In the genomic region with DNA sequence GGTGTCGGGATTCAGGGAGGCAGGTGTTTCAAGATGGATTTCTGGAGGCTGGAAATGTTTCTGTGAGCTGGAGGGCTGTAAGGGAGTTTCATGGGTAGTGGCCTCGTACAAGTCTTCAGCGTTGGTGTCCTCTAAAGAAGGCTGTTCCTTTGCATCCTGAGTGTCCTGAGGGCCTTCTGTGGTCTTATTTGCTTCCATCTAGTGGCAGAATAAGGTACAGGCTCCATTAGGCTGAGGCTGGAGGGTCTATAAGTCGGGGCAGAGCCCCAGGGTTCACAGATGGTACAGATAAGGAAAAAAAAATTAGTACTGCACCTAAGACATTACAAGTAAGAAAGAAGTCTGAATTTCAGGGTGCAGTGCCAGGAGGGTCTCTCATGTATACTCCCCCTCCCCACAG, we compare ENCODE assay signal across 12 mouse cellular contexts. TPM values are rescaled to one million over a fixed set of nuclear protein-coding genes. Genes with fewer than 3 reads are reported as not detected.
DNase-seq lines count a peak whose midpoint lies in the region; ATAC-seq and TF ChIP-seq lines count a peak whose summit lies in the region.
"Had no signal": no experiment of that assay in that cellular context is flagged by ENCODE, and none has a peak within 500 bp of the region (broad histone marks: within the 10 kb centered on the region; RNA-seq: fewer than 3 reads in every experiment).

No protein-coding gene starts in this region.

- no peak overlapping the region for H3K9ac ChIP-seq in midbrain, embryonic 11.5 days (ENCODE audit: low read length)
- H3K9ac ChIP-seq in kidney, embryonic 15.5 days, result no peak overlapping the region
- H3K9ac ChIP-seq: limb, embryonic 15.5 days had no signal

- intact Hi-C loops in gastrocnemius, adult 2 months (cut with DNase I), result loop anchor here (5.0 kb wide), 1 partner anchor 89 kb away; a partner anchor contains a TSS
- intact Hi-C loops in gastrocnemius, postnatal 36 days (cut with DNase I), result loop anchor here (2.0 kb wide), 1 partner anchor 34 kb away; no protein-coding TSS in a partner anchor

- no peaks in the 10 kb centered on the region for H3K36me3 ChIP-seq in midbrain, embryonic 10.5 days
- no peaks in the 10 kb centered on the region for H3K36me3 ChIP-seq in midbrain, embryonic 11.5 days (ENCODE audit: control insufficient read depth, insufficient read depth, low read length)
- H3K36me3 ChIP-seq in kidney, embryonic 15.5 days, result no peaks in the 10 kb centered on the region
- H3K36me3 ChIP-seq: limb, embryonic 15.5 days had no signal

- H3K9me3 ChIP-seq in midbrain, embryonic 10.5 days (replicated peaks), result no peaks in the 10 kb centered on the region
- no peaks in the 10 kb centered on the region for H3K9me3 ChIP-seq in midbrain, embryonic 11.5 days (ENCODE audit: control insufficient read depth, low read length)
- H3K9me3 ChIP-seq in kidney, embryonic 15.5 days (replicated peaks), result no peaks in the 10 kb centered on the region
- H3K9me3 ChIP-seq: limb, embryonic 15.5 days had no signal

- no peak for ATAC-seq in midbrain, embryonic 11.5 days (ENCODE audit: low FRiP score)
- ATAC-seq in kidney, embryonic 15.5 days (replicated peaks; ENCODE audit: low FRiP score), result no peak
- ATAC-seq: intestine, embryonic 16.5 days had no signal

- H3K4me2 ChIP-seq in midbrain, embryonic 11.5 days, result no peak overlapping the region
- no peak overlapping the region for H3K4me2 ChIP-seq in kidney, embryonic 15.5 days
- H3K4me2 ChIP-seq: limb, embryonic 15.5 days had no signal

- H3K4me3 ChIP-seq in gastrocnemius, adult 2 months, result no peak overlapping the region
- H3K4me3 ChIP-seq in midbrain, embryonic 10.5 days, result no peak overlapping the region
- no peak overlapping the region for H3K4me3 ChIP-seq in midbrain, embryonic 11.5 days (ENCODE audit: low read depth, low read length)
- no peak overlapping the region for H3K4me3 ChIP-seq in kidney, embryonic 15.5 days (replicated peaks)
- H3K4me3 ChIP-seq: limb, embryonic 15.5 days; myocyte had no signal

- WGBS in midbrain, embryonic 10.5 days, result 31% methylated on average over 4 of the region's 4 CpGs
- WGBS in midbrain, embryonic 11.5 days, result 21% methylated on average over 4 of the region's 4 CpGs
- 24% methylated on average over 4 of the region's 4 CpGs for WGBS in kidney, embryonic 15.5 days

- TF ChIP-seq CTCF in gastrocnemius, adult 2 months (IDR thresholded peaks at IDR 0.05), result peak; percentile 59

- peaks cover 79% of the 10 kb centered on the region for H3K27me3 ChIP-seq in midbrain, embryonic 10.5 days (ENCODE audit: low read depth, poor library complexity, severe bottlenecking)
- peaks cover 9% of the 10 kb centered on the region; the same call in 1 of the 2 replicates for H3K27me3 ChIP-seq in midbrain, embryonic 11.5 days (ENCODE audit: control insufficient read depth, insufficient read depth, low read length)
- H3K27me3 ChIP-seq in kidney, embryonic 15.5 days, result peaks cover 50% of the 10 kb centered on the region

- H3K4me1 ChIP-seq in midbrain, embryonic 10.5 days, result peaks cover 32% of the 10 kb centered on the region
- H3K4me1 ChIP-seq in midbrain, embryonic 11.5 days (ENCODE audit: control insufficient read depth, insufficient read depth, low read length), result no peaks in the 10 kb centered on the region; the same call in 1 of the 2 replicates
- peaks cover 17% of the 10 kb centered on the region for H3K4me1 ChIP-seq in kidney, embryonic 15.5 days

- no peak overlapping the region for H3K27ac ChIP-seq in gastrocnemius, adult 2 months
- H3K27ac ChIP-seq in midbrain, embryonic 10.5 days (replicated peaks), result no peak overlapping the region
- H3K27ac ChIP-seq in midbrain, embryonic 11.5 days (ENCODE audit: low read depth, low read length), result no peak overlapping the region
- no peak overlapping the region for H3K27ac ChIP-seq in kidney, embryonic 15.5 days
- H3K27ac ChIP-seq: limb, embryonic 15.5 days had no signal

- DNase-seq in gastrocnemius, adult 2 months, result no peak
- DNase-seq in gastrocnemius, postnatal 36 days, result no peak
- DNase-seq in midbrain, embryonic 10.5 days (ENCODE audit: low spot score), result peak; percentile 17
- DNase-seq in midbrain, embryonic 11.5 days (ENCODE audit: low spot score, missing footprints), result no peak
- peak; percentile 46 for DNase-seq in ZHBTc4 (ENCODE audit: low read depth, low spot score)
- peak; percentile 68 for DNase-seq in retina, embryonic 14.5 days (ENCODE audit: low spot score)
- no peak for DNase-seq in adrenal gland, adult 8-10 months

RNA-seq across cellular contexts. Expression of a gene that starts 2.4 kb away (rescaled TPM):
- 10 to 100 TPM in 1 of 2 experiments, 1 to 10 TPM in 1; 8.4 to 14.9 TPM for total RNA-seq in gastrocnemius, adult 2 months (2021)
- 1 to 10 TPM; 8.9 to 9.7 TPM for total RNA-seq in gastrocnemius, postnatal 36 days (2021)
- polyA plus RNA-seq in midbrain, embryonic 10.5 days (2016; fragmentation: Nextera tagmentation; extraction: Ambion mirVana), result 4.6 and 7.2 TPM in 2 replicates
- 4.4 and 4.5 TPM in 2 replicates for polyA plus RNA-seq in midbrain, embryonic 11.5 days (2014; fragmentation: Nextera tagmentation; extraction: Ambion mirVana)
- polyA plus RNA-seq in kidney, embryonic 15.5 days (2015; fragmentation: Nextera tagmentation; extraction: Ambion mirVana), result 2.7 and 3.6 TPM in 2 replicates
- total RNA-seq in adrenal gland, adult 8-10 months (2022), result 10 to 100 TPM in 2 of 4 experiments, 1 to 10 TPM in 2; 6.0 to 10.9 (median 8.3) TPM

RNA-seq across cellular contexts. Expression of a gene that starts 2.5 kb away (rescaled TPM):
- under 1 TPM; 0.08 to 0.15 TPM for total RNA-seq in gastrocnemius, adult 2 months (2021)
- total RNA-seq in gastrocnemius, postnatal 36 days (2021), result under 1 TPM; 0.17 to 0.18 TPM
- polyA plus RNA-seq in midbrain, embryonic 10.5 days (2016; fragmentation: Nextera tagmentation; extraction: Ambion mirVana), result 1.6 and 2.1 TPM in 2 replicates
- polyA plus RNA-seq in midbrain, embryonic 11.5 days (2014; fragmentation: Nextera tagmentation; extraction: Ambion mirVana), result 2.4 and 2.5 TPM in 2 replicates
- polyA plus RNA-seq in kidney, embryonic 15.5 days (2015; fragmentation: Nextera tagmentation; extraction: Ambion mirVana), result 2.7 and 3.3 TPM in 2 replicates
- total RNA-seq in adrenal gland, adult 8-10 months (2022), result under 1 TPM; 0.14 to 0.67 (median 0.41) TPM

RNA-seq across cellular contexts. Expression of a gene that starts 10.1 kb away (rescaled TPM):
- 10 to 100 TPM; 35.8 to 47.9 TPM for total RNA-seq in gastrocnemius, adult 2 months (2021)
- 10 to 100 TPM; 35.3 to 38.4 TPM for total RNA-seq in gastrocnemius, postnatal 36 days (2021)
- polyA plus RNA-seq in midbrain, embryonic 10.5 days (2016; fragmentation: Nextera tagmentation; extraction: Ambion mirVana), result 75.5 and 79.3 TPM in 2 replicates
- polyA plus RNA-seq in midbrain, embryonic 11.5 days (2014; fragmentation: Nextera tagmentation; extraction: Ambion mirVana), result 70.0 and 72.9 TPM in 2 replicates
- 115 and 129 TPM in 2 replicates for polyA plus RNA-seq in kidney, embryonic 15.5 days (2015; fragmentation: Nextera tagmentation; extraction: Ambion mirVana)
- total RNA-seq in adrenal gland, adult 8-10 months (2022), result 100 to 1,000 TPM in 1 of 4 experiments, 10 to 100 TPM in 3; 80.8 to 112 (median 97.8) TPM

RNA-seq across cellular contexts. Expression of a gene that starts 13.0 kb away (rescaled TPM):
- under 1 TPM in 1 of 2 experiments, not detected in 1; 0.31 TPM for total RNA-seq in gastrocnemius, adult 2 months (2021)
- not detected for total RNA-seq in gastrocnemius, postnatal 36 days (2021)
- 3.0 and 4.3 TPM in 2 replicates for polyA plus RNA-seq in midbrain, embryonic 10.5 days (2016; fragmentation: Nextera tagmentation; extraction: Ambion mirVana)
- polyA plus RNA-seq in midbrain, embryonic 11.5 days (2014; fragmentation: Nextera tagmentation; extraction: Ambion mirVana), result 2.9 and 3.4 TPM in 2 replicates
- 1.4 and 1.7 TPM in 2 replicates for polyA plus RNA-seq in kidney, embryonic 15.5 days (2015; fragmentation: Nextera tagmentation; extraction: Ambion mirVana)
- 1 to 10 TPM in 3 of 4 experiments, under 1 TPM in 1; 0.58 to 2.3 (median 1.4) TPM for total RNA-seq in adrenal gland, adult 8-10 months (2022)
- total RNA-seq: gastrocnemius, adult 18-20 months had no signal

RNA-seq across cellular contexts. Expression of a gene that starts 34.2 kb away (rescaled TPM):
- not detected for total RNA-seq in gastrocnemius, adult 2 months (2021)
- total RNA-seq in gastrocnemius, postnatal 36 days (2021), result not detected
- not detected in 2 replicates for polyA plus RNA-seq in midbrain, embryonic 10.5 days (2016; fragmentation: Nextera tagmentation; extraction: Ambion mirVana)
- not detected in 2 replicates for polyA plus RNA-seq in midbrain, embryonic 11.5 days (2014; fragmentation: Nextera tagmentation; extraction: Ambion mirVana)
- not detected in 2 replicates for polyA plus RNA-seq in kidney, embryonic 15.5 days (2015; fragmentation: Nextera tagmentation; extraction: Ambion mirVana)
- not detected for total RNA-seq in adrenal gland, adult 8-10 months (2022)
- total RNA-seq: gastrocnemius, adult 18-20 months had no signal
- polyA plus RNA-seq: intestine, embryonic 16.5 days; limb, embryonic 15.5 days; myocyte had no signal

Comparison
In these comparisons a context has a peak if more than half of its experiments do, and no peak if none do; other contexts are left out.
1. DNase-seq: peak in midbrain, embryonic 10.5 days (single experiment), ZHBTc4 (single experiment) and retina, embryonic 14.5 days (single experiment); none in gastrocnemius, adult 2 months (single experiment), gastrocnemius, postnatal 36 days (0 of 2), midbrain, embryonic 11.5 days (single experiment) and adrenal gland, adult 8-10 months (single experiment).